Mouse (Mus musculus) liver, adult 2 months (tissue): ENCODE data around the gene Brca1.

Source experiments
- CTCF ChIP-seq: fragments of 200-500 bp; IDR thresholded peaks from 2 replicates; pipeline ENCODE4 v1.5.1; 2011; ENCODE audit warnings: low read depth, low read length, control low read depth
- POLR2A ChIP-seq: fragments of 200-500 bp; IDR thresholded peaks from 2 replicates; pipeline ENCODE4 v1.6.1; 2011; ENCODE audit warnings: low read length, control low read depth; ENCODE audit not compliant: insufficient read depth; ENCODE audit errors: extremely low read depth

DNA sequence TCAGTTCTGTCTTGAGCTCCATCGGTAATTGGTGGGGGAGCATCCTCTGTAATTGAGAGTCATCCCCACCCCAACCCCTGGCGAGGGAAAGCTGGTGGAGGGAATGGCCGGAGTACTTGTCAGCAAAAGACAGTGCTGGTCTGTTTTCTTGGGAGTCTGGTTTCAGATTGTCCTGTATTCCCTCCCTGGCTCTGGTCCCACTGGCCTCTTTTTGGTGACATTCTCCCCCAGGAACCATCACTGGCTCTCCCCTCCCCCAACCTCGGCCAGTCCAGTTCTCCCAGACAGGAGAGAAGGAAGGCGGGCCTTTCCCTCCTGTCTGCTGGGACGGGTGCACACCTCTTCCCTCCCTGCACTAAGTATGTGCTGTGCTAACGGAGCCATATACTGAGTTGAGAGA lies 79.4 kb downstream of the Brca1 start:
- TF ChIP-seq POLR2A (no peak), CTCF (no peak)
